Mouse (Mus musculus) embryonic facial prominence, embryonic 11.5 days (tissue): ENCODE measurements around the gene Plscr5. TPM values are rescaled to one million over a fixed set of nuclear protein-coding genes. Genes with fewer than 3 reads are reported as not detected.

Experiments used
- ATAC-seq: fragments of 200-750 bp; cut with Nextera tagmentation; replicated peaks from 2 replicates; pipeline ENCODE4 v1.8.0; 2017; ENCODE audit warnings: low read depth; ENCODE audit not compliant: insufficient number of reproducible peaks, low FRiP score, low TSS enrichment
- DNase-seq: peaks from one replicate; pipeline ENCODE4 v3.0.0-alpha.2; 2015; ENCODE audit warnings: low spot score
- H3K27ac ChIP-seq: fragments of 300-500 bp; sonication (generic); replicated peaks from 2 replicates; pipeline ENCODE4 v1.5.1; 2014; ENCODE audit warnings: mild to moderate bottlenecking, low read depth, low read length, control low read depth
- H3K27me3 ChIP-seq: fragments of 300-500 bp; sonication (generic); 2 replicates; pipeline ENCODE4 v1.6.1; 2014; ENCODE audit warnings: mild to moderate bottlenecking, low read length, moderate library complexity, mixed read lengths; ENCODE audit not compliant: control insufficient read depth, insufficient read depth
- H3K36me3 ChIP-seq: fragments of 300-500 bp; sonication (generic); replicated peaks from 2 replicates; pipeline ENCODE4 v1.6.1; 2014; ENCODE audit warnings: low read depth, mild to moderate bottlenecking, low read length, moderate library complexity, mixed read lengths; ENCODE audit not compliant: control insufficient read depth, insufficient read depth
- H3K4me1 ChIP-seq: fragments of 300-500 bp; sonication (generic); 2 replicates; pipeline ENCODE4 v1.6.1; 2014; ENCODE audit warnings: low read length, mixed read lengths; ENCODE audit not compliant: control insufficient read depth, insufficient read depth
- H3K4me2 ChIP-seq: fragments of 300-500 bp; sonication (generic); 2 replicates; pipeline ENCODE4 v1.6.1; 2014; ENCODE audit warnings: low read depth, mild to moderate bottlenecking, control low read depth, low read length, moderate library complexity
- H3K4me3 ChIP-seq: fragments of 300-500 bp; sonication (generic); 2 replicates; pipeline ENCODE4 v1.5.1; 2014; ENCODE audit warnings: low read depth, low read length, control low read depth
- H3K9ac ChIP-seq: fragments of 300-500 bp; sonication (generic); replicated peaks from 2 replicates; pipeline ENCODE4 v1.6.1; 2014; ENCODE audit warnings: mild to moderate bottlenecking, control low read depth, low read length
- H3K9me3 ChIP-seq: fragments of 300-500 bp; sonication (generic); replicated peaks from 2 replicates; pipeline ENCODE4 v1.6.1; 2016; ENCODE audit warnings: mild to moderate bottlenecking, low read length, inconsistent platforms, mixed read lengths; ENCODE audit not compliant: control insufficient read depth
- WGBS: fragments of 180-500 bp; shearing (Covaris S2); extraction: QIAGEN DNeasy Blood & Tissue Kit; methylation state at CpG from one replicate; pipeline ENCODE4 v1.1.7; 2014; 5-methylcytosine and 5-hydroxymethylcytosine counted together
- polyA plus RNA-seq: library from polyadenylated mRNA; unstranded; fragments of >200 nt; fragmentation: Nextera tagmentation; extraction: Ambion mirVana; gene quantifications from 2 replicates; pipeline ENCODE4 v1.2.1, GENCODE M21; 2014

The Plscr5 gene
- polyA plus RNA-seq, 1 experiment from 2014 or later = not detected

DNA sequence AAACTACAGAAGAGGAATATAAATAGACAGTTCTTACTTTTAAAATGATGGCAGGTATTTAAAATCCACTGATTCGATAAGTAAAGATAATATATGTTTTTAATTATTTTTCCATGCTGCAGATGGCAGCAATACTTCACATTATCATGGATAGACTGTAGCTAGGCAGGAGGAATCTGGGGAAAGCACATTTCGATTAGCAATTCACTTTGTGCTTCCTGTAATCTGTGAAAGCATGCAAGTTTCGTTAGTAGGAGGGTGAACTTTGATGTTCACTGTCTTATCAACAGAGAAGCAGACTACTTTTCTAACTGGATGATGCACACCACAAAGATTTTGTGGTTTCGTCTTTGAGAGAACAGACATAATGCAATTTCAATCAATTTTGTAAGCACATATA is 24.7 kb downstream of the Plscr5 start:
- no peak overlapping the region for H3K4me2 ChIP-seq
- no peak for DNase-seq
- no peak overlapping the region for H3K9ac ChIP-seq
- H3K27ac ChIP-seq = no peak overlapping the region
- no peaks in the 10 kb centered on the region for H3K36me3 ChIP-seq
- no peak overlapping the region for H3K4me3 ChIP-seq
- H3K9me3 ChIP-seq = no peaks in the 10 kb centered on the region
- ATAC-seq = no peak
- no peaks in the 10 kb centered on the region for H3K4me1 ChIP-seq
- 74% methylated on average over 4 of the region's 4 CpGs for WGBS
- no peaks in the 10 kb centered on the region for H3K27me3 ChIP-seq

DNA sequence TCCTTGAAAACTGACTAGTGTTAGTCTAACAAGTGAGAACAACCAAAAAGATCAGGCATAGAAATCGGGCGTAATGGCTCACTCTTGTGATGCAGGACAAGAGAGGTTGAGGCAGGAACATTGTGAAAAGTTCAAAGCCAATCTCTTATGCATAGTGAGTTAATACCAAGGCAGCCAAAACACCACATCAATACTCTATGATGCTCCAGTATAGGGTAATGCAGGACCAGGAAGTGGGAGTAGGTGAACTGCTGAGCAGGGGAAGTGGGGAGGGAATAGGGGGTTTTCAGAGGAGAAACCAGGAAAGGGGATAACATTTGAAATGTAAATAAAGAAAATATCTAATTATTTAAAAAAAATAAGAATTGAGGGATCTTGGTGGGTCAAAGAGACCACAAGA is 25.2 kb downstream of the Plscr5 start:
- H3K4me3 ChIP-seq = no peak overlapping the region
- H3K9ac ChIP-seq = no peak overlapping the region
- no peaks in the 10 kb centered on the region for H3K9me3 ChIP-seq
- H3K4me2 ChIP-seq = no peak overlapping the region
- no peaks in the 10 kb centered on the region for H3K4me1 ChIP-seq
- ATAC-seq = no peak
- no peak for DNase-seq
- WGBS = 91% methylated on average over 2 of the region's 2 CpGs
- no peaks in the 10 kb centered on the region for H3K27me3 ChIP-seq
- no peaks in the 10 kb centered on the region for H3K36me3 ChIP-seq
- H3K27ac ChIP-seq = no peak overlapping the region

GRCm38 (mm10) chr9:92220151-92220550 is 27.4 kb downstream of the Plscr5 start:
- Histone ChIP-seq H3K4me1 (no peaks in the 10 kb centered on the region), H3K36me3 (no peaks in the 10 kb centered on the region), H3K4me2 (no peak overlapping the region), H3K27me3 (no peaks in the 10 kb centered on the region), H3K4me3 (no peak overlapping the region), H3K27ac (no peak overlapping the region), H3K9me3 (no peaks in the 10 kb centered on the region), H3K9ac (no peak overlapping the region)
- whole genome bisulfite sequencing = 78% methylated on average over 3 of the region's 3 CpGs
- ATAC-seq (no peak), DNase-seq (no peak)

- ATAC-seq = no peak
- Histone ChIP-seq H3K36me3 (no peaks in the 10 kb centered on the region), H3K9ac (no peak overlapping the region), H3K27me3 (no peaks in the 10 kb centered on the region), H3K4me1 (no peaks in the 10 kb centered on the region), H3K9me3 (no peaks in the 10 kb centered on the region), H3K4me3 (no peak overlapping the region), H3K4me2 (no peak overlapping the region), H3K27ac (no peak overlapping the region)
- no peak for DNase-seq
Observed at GRCm38 (mm10) chr9:92221480-92221879, 28.7 kb downstream of the Plscr5 start.

DNA sequence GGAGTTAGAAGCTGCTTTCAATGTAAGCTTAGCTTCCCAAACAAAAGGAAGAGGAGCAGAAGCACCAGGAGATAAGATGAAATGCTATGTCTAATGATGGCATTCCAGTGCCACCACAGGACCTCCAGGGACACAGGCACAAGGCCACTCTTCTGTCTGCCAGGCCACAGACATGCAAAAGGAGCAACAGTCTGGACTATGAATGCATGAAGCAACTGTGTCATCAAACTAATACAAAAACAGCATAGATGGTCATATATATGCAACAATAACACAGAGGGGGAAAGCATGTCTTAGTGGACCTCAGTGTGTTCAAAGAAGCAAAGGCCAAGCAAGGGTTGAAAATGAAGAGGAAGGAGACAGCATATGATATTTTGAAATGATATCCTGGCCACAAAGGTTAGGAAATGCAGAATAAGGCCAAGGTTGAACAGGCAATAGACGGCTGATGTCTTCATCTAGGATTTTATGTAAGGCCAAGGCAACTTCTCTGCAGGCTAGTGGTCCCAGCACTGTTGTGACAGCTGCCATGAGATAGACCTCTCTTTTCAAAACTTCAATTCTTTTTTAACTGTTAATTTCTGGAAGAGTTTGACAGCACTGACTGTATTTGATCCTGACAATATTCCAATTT is 32.0 kb downstream of the Plscr5 start:
- 88% methylated on average over 1 of the region's 1 CpGs for WGBS
- H3K9ac ChIP-seq = no peak overlapping the region
- ATAC-seq = no peak
- no peak for DNase-seq
- no peaks in the 10 kb centered on the region for H3K4me1 ChIP-seq
- no peak overlapping the region for H3K4me2 ChIP-seq
- H3K36me3 ChIP-seq = no peaks in the 10 kb centered on the region
- H3K9me3 ChIP-seq = no peaks in the 10 kb centered on the region
- H3K27me3 ChIP-seq = no peaks in the 10 kb centered on the region
- no peak overlapping the region for H3K27ac ChIP-seq
- no peak overlapping the region for H3K4me3 ChIP-seq

DNA sequence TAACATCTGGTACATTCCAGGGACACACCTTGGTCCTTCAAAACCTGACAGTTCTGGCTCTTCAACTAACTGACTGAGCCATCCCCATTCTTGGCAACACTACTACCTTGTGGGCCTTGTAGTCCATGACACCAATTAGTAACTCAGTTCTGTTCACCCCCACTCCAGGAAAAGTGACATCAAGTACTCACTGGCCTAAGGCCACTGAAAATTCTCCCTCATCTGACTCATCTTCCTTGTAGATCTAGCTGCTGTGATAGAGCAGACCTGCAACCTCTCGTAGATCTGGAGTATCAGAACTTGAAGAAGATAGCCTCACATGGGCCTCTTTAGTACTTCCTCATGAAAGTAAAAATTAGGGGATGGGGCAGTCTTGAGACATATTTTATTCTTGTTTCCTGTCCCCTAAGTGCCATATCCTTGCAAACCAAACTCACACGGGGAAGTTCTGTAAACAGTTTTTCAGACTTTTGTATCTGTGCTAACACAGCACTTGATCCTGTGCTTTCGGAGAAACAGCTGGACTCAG is 33.5 kb downstream of the Plscr5 start:
- H3K4me3 ChIP-seq = no peak overlapping the region
- no peaks in the 10 kb centered on the region for H3K9me3 ChIP-seq
- H3K4me2 ChIP-seq = no peak overlapping the region
- H3K27me3 ChIP-seq = no peaks in the 10 kb centered on the region
- H3K27ac ChIP-seq = no peak overlapping the region
- no peak for DNase-seq
- H3K9ac ChIP-seq = no peak overlapping the region
- H3K4me1 ChIP-seq = no peaks in the 10 kb centered on the region
- H3K36me3 ChIP-seq = no peaks in the 10 kb centered on the region
- no peak for ATAC-seq
- 91% methylated on average over 3 of the region's 3 CpGs for WGBS

DNA sequence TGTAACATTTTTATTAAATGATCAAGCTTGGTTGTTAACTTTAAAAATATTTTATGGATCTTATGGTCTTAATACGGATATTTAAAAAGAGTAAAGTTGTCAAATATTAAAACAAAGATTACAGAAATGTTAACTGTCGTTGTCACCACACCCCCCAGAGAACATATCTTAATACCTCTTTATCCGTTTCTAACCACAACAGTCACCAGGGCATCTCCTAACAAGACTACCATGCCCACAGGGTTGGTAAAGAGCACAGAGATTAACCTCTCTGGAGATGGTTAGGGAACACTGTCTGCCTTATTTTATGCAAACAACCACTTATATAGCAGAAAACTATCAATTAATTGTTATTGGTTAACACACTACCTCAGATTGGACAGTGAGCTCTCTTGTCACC is 34.1 kb downstream of the Plscr5 start:
- H3K27me3 ChIP-seq = no peaks in the 10 kb centered on the region

DNA sequence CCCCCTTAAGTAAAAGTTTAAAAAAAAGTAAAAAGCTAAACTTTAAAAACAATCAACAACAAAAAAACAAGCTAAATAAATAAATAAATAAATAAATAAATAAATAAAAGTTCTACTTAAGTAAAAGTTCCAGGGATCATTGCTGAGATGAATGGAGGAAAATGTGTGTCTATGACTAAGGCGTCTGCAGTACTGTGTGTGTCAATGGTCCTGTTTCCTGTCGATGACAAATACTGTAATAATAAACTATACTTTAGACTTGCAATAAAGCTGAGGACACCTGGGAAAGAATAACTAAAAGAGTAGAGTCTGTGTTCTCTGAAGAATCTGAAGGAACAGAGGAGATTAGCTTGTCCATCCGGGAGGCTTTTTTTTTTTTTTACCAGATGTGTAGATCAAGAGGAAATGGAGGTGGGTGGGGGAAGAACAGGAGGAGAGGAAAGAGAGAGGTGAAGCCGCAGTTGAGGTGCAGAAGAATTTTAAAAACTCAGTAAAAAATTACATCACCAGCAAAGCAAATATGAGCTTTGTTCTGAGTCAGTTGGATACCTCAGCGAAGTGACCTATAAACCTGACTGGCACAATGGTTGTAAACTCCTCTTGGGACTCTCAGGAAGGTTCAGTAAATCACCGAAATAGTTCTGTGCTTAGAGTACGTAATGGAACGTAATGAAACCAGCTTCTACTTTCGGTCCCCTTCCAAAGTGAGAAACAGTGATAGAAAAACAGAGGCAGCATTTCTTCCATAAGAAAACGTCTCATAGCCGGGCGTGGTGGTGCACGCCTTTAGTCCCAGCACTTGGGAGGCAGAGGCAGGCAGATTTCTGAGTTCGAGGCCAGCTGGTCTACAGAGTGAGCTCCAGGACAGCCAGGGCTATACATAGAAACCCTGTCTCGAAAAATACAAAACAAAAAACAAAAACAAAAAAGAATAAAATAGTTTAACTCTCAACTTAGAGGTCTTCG is 36.4 kb downstream of the Plscr5 start:
- no peaks in the 10 kb centered on the region for H3K27me3 ChIP-seq
- no peak overlapping the region for H3K4me3 ChIP-seq
- no peaks in the 10 kb centered on the region for H3K9me3 ChIP-seq
- no peaks in the 10 kb centered on the region for H3K36me3 ChIP-seq
- ATAC-seq = no peak
- no peak overlapping the region for H3K4me2 ChIP-seq
- 87% methylated on average over 16 of the region's 16 CpGs for WGBS
- no peak for DNase-seq
- H3K4me1 ChIP-seq = no peaks in the 10 kb centered on the region
- no peak overlapping the region for H3K9ac ChIP-seq
- H3K27ac ChIP-seq = no peak overlapping the region

More for the DNA sequence above, 34.1 kb downstream of the Plscr5 start:
- H3K4me1 ChIP-seq = no peaks in the 10 kb centered on the region
- ATAC-seq (no peak), DNase-seq (no peak)
- H3K4me3 ChIP-seq = no peak overlapping the region
- no peaks in the 10 kb centered on the region for H3K9me3 ChIP-seq
- no peak overlapping the region for H3K27ac ChIP-seq
- H3K36me3 ChIP-seq = no peaks in the 10 kb centered on the region
- WGBS = 77% methylated on average over 3 of the region's 3 CpGs
- no peak overlapping the region for H3K4me2 ChIP-seq
- H3K9ac ChIP-seq = no peak overlapping the region
